Mouse (Mus musculus) ES-Bruce4 (cell line): ENCODE data around the gene Mex3a.

Source experiments
- CTCF ChIP-seq: IDR thresholded peaks from one replicate; pipeline ENCODE4 v1.8.1; 2011; ENCODE audit warnings: low read depth, low read length
- EP300 ChIP-seq: IDR thresholded peaks from 2 replicates; pipeline ENCODE4 v1.6.1; 2011; ENCODE audit warnings: low read depth, low read length; ENCODE audit not compliant: insufficient read depth
- POLR2A ChIP-seq: IDR thresholded peaks from one replicate; pipeline ENCODE4 v1.8.1; 2011; ENCODE audit warnings: low read length; ENCODE audit not compliant: insufficient read depth

GRCm38 (mm10) chr3:88578498-88579424, 46.6 kb downstream of the Mex3a start:
- no peak for TF ChIP-seq POLR2A
- TF ChIP-seq CTCF = no peak
- TF ChIP-seq EP300 = 0 out of 2 replicates have a peak, but pooled peaks have one; percentile 30
